Mouse (Mus musculus) forebrain, embryonic 16.5 days (tissue): Measurements from ENCODE around the gene 9130213A22Rik. TPM values are rescaled to one million over a fixed set of nuclear protein-coding genes. Genes with fewer than 3 reads are reported as not detected.

ENCODE experiments used
- ATAC-seq: fragments of 200-750 bp; cut with Nextera tagmentation; 2 replicates; pipeline ENCODE4 v1.8.0; 2017; ENCODE audit warnings: mild to moderate bottlenecking, moderate library complexity
- H3K27ac ChIP-seq: fragments of 300-500 bp; sonication (generic); 2 replicates; pipeline ENCODE4 v1.5.1; 2014; ENCODE audit warnings: low read length, control low read depth
- H3K27me3 ChIP-seq: fragments of 300-500 bp; sonication (generic); replicated peaks from 2 replicates; pipeline ENCODE4 v1.6.1; 2014; ENCODE audit warnings: low read length; ENCODE audit not compliant: control insufficient read depth, insufficient read depth
- H3K36me3 ChIP-seq: fragments of 300-500 bp; sonication (generic); 2 replicates; pipeline ENCODE4 v1.6.1; 2014; ENCODE audit not compliant: control insufficient read depth, insufficient read depth
- H3K4me1 ChIP-seq: fragments of 300-500 bp; sonication (generic); replicated peaks from 2 replicates; pipeline ENCODE4 v1.6.1; 2014; ENCODE audit warnings: low read length; ENCODE audit not compliant: control insufficient read depth, insufficient read depth
- H3K4me2 ChIP-seq: fragments of 300-500 bp; sonication (generic); 2 replicates; pipeline ENCODE4 v1.6.1; 2014; ENCODE audit warnings: mild to moderate bottlenecking, low read length, control low read depth
- H3K4me3 ChIP-seq: fragments of 300-500 bp; sonication (generic); replicated peaks from 2 replicates; pipeline ENCODE4 v1.5.1; 2014; ENCODE audit warnings: mild to moderate bottlenecking, low read length, control low read depth
- H3K9ac ChIP-seq: fragments of 300-500 bp; sonication (generic); replicated peaks from 2 replicates; pipeline ENCODE4 v1.6.1; 2014; ENCODE audit warnings: low read depth, low read length, control low read depth
- H3K9me3 ChIP-seq: fragments of 300-500 bp; sonication (generic); 2 replicates; pipeline ENCODE4 v1.6.1; 2016; ENCODE audit warnings: low read length; ENCODE audit not compliant: control insufficient read depth
- WGBS: fragments of 180-500 bp; shearing (Covaris S2); extraction: QIAGEN DNeasy Blood & Tissue Kit; methylation state at CpG from one replicate; pipeline ENCODE4 v1.1.7; 2014; 5-methylcytosine and 5-hydroxymethylcytosine counted together
- polyA plus RNA-seq: library from polyadenylated mRNA; unstranded; fragments of >200 nt; fragmentation: Nextera tagmentation; extraction: Ambion mirVana; gene quantifications from 2 replicates; pipeline ENCODE4 v1.2.1, GENCODE M21; 2015

Gene 9130213A22Rik
- polyA plus RNA-seq, 1 experiment from 2014 or later: 0.39 TPM

- no peak overlapping the region for H3K4me3 ChIP-seq
- no peaks in the 10 kb centered on the region for H3K27me3 ChIP-seq
- H3K9me3 ChIP-seq: no peaks in the 10 kb centered on the region
- peaks cover 20% of the 10 kb centered on the region for H3K4me1 ChIP-seq
- H3K9ac ChIP-seq: no peak overlapping the region
- 0 out of 2 replicates have a peak, but pooled peaks cover 2% of the 10 kb centered on the region for H3K36me3 ChIP-seq
- no peak overlapping the region for H3K4me2 ChIP-seq
- WGBS: 71% methylated on average over 6 of the region's 6 CpGs
- no peak for ATAC-seq
- no peak overlapping the region for H3K27ac ChIP-seq
Observed at GRCm38 (mm10) chr11:69085608-69086007, 36.8 kb downstream of the 9130213A22Rik start.

GRCm38 (mm10) chr11:69081613-69082012 lies 40.8 kb downstream of the 9130213A22Rik start:
- ATAC-seq: no peak
- Histone ChIP-seq H3K4me3 (no peak overlapping the region), H3K27ac (no peak overlapping the region), H3K27me3 (no peaks in the 10 kb centered on the region), H3K9ac (no peak overlapping the region), H3K4me2 (no peak overlapping the region), H3K36me3 (no peaks in the 10 kb centered on the region), H3K4me1 (no peaks in the 10 kb centered on the region), H3K9me3 (no peaks in the 10 kb centered on the region)
- 86% methylated on average over 7 of the region's 7 CpGs for WGBS

GRCm38 (mm10) chr11:69080855-69081222 lies 41.5 kb downstream of the 9130213A22Rik start:
- Histone ChIP-seq H3K4me3 (no peak overlapping the region), H3K9me3 (no peaks in the 10 kb centered on the region), H3K9ac (no peak overlapping the region), H3K27me3 (no peaks in the 10 kb centered on the region), H3K4me1 (no peaks in the 10 kb centered on the region), H3K4me2 (no peak overlapping the region), H3K36me3 (no peaks in the 10 kb centered on the region), H3K27ac (no peak overlapping the region)
- no peak for ATAC-seq
- 92% methylated on average over 8 of the region's 8 CpGs for WGBS

GRCm38 (mm10) chr11:69080102-69080854 lies 42.1 kb downstream of the 9130213A22Rik start:
- Histone ChIP-seq H3K4me1 (no peaks in the 10 kb centered on the region), H3K4me3 (no peak overlapping the region), H3K27ac (no peak overlapping the region), H3K36me3 (no peaks in the 10 kb centered on the region), H3K9me3 (no peaks in the 10 kb centered on the region), H3K9ac (no peak overlapping the region), H3K4me2 (no peak overlapping the region), H3K27me3 (no peaks in the 10 kb centered on the region)
- 83% methylated on average over 15 of the region's 15 CpGs for WGBS
- ATAC-seq: no peak

GRCm38 (mm10) chr11:69078805-69079438 lies 43.5 kb downstream of the 9130213A22Rik start:
- Histone ChIP-seq H3K36me3 (no peaks in the 10 kb centered on the region), H3K4me3 (no peak overlapping the region), H3K4me1 (peaks cover 5% of the 10 kb centered on the region; the same call in 1 of the 2 replicates), H3K27ac (no peak overlapping the region), H3K9ac (no peak overlapping the region), H3K9me3 (no peaks in the 10 kb centered on the region), H3K4me2 (no peak overlapping the region), H3K27me3 (no peaks in the 10 kb centered on the region)
- no peak for ATAC-seq
- 85% methylated on average over 5 of the region's 5 CpGs for WGBS

GRCm38 (mm10) chr11:69078041-69078440 lies 44.3 kb downstream of the 9130213A22Rik start:
- Histone ChIP-seq H3K4me1 (peaks cover 6% of the 10 kb centered on the region; the same call in 1 of the 2 replicates), H3K27me3 (no peaks in the 10 kb centered on the region), H3K4me3 (no peak overlapping the region), H3K36me3 (no peaks in the 10 kb centered on the region), H3K27ac (no peak overlapping the region), H3K4me2 (no peak overlapping the region), H3K9me3 (no peaks in the 10 kb centered on the region), H3K9ac (no peak overlapping the region)
- ATAC-seq: no peak
- WGBS: 89% methylated on average over 6 of the region's 6 CpGs

- H3K9me3 ChIP-seq: no peaks in the 10 kb centered on the region
- no peak overlapping the region for H3K4me3 ChIP-seq
- no peaks in the 10 kb centered on the region for H3K36me3 ChIP-seq
- no peak overlapping the region for H3K9ac ChIP-seq
- H3K4me1 ChIP-seq: peaks cover 10% of the 10 kb centered on the region
- WGBS: 83% methylated on average over 9 of the region's 9 CpGs
- no peaks in the 10 kb centered on the region for H3K27me3 ChIP-seq
- ATAC-seq: no peak
- no peak overlapping the region for H3K4me2 ChIP-seq
- no peak overlapping the region for H3K27ac ChIP-seq
Observed at GRCm38 (mm10) chr11:69077316-69077715, 45.1 kb downstream of the 9130213A22Rik start.

GRCm38 (mm10) chr11:69076572-69076971 lies 45.8 kb downstream of the 9130213A22Rik start:
- Histone ChIP-seq H3K4me2 (no peak overlapping the region), H3K36me3 (no peaks in the 10 kb centered on the region), H3K4me1 (peaks cover 15% of the 10 kb centered on the region), H3K9ac (no peak overlapping the region), H3K4me3 (no peak overlapping the region), H3K27ac (no peak overlapping the region), H3K9me3 (no peaks in the 10 kb centered on the region), H3K27me3 (no peaks in the 10 kb centered on the region)
- no peak for ATAC-seq
- WGBS: 43% methylated on average over 5 of the region's 5 CpGs

GRCm38 (mm10) chr11:69075764-69076479 lies 46.5 kb downstream of the 9130213A22Rik start:
- no peaks in the 10 kb centered on the region for H3K9me3 ChIP-seq
- no peak for ATAC-seq
- 47% methylated on average over 8 of the region's 9 CpGs for WGBS
- H3K4me1 ChIP-seq: peaks cover 22% of the 10 kb centered on the region
- H3K27ac ChIP-seq: no peak overlapping the region
- H3K27me3 ChIP-seq: no peaks in the 10 kb centered on the region
- H3K36me3 ChIP-seq: no peaks in the 10 kb centered on the region
- H3K9ac ChIP-seq: no peak overlapping the region
- no peak overlapping the region for H3K4me3 ChIP-seq
- H3K4me2 ChIP-seq: no peak overlapping the region
